Mouse (Mus musculus): ENCODE results near the gene Sema4c.

GRCm38 (mm10) chr1:36529274-36529673 lies 28.9 kb downstream of the Sema4c start:
- TF ChIP-seq POLR2A (IDR thresholded peaks at IDR 0.05; ENCODE audit: low read depth, low read length) (no peak), CTCF (conservative IDR thresholded peaks at IDR 0.05 in 1 of 2, IDR thresholded peaks at IDR 0.05 in 1 of 2; ENCODE audit: low read depth in 2 of 2, low read length in 2 of 2) (no peak), ZC3H11A (IDR thresholded peaks at IDR 0.05; ENCODE audit: low read depth, low read length) (no peak), ZMIZ1 (IDR thresholded peaks at IDR 0.05; ENCODE audit: low read depth, low read length) (no peak), HCFC1 (IDR thresholded peaks at IDR 0.05; ENCODE audit: low read depth, low read length) (no peak), SIN3A (IDR thresholded peaks at IDR 0.05; ENCODE audit: low read length) (no peak), MAFK (IDR thresholded peaks at IDR 0.05; ENCODE audit: insufficient replicate concordance, low read length) (no peak), CHD1 (IDR thresholded peaks at IDR 0.05; ENCODE audit: low read depth, low read length) (no peak), CHD2 (IDR thresholded peaks at IDR 0.05; ENCODE audit: low read length) (no peak)

All from CH12.LX (cell line).